In genomic region chr7:75866557-75866956, GRCm38 (mm10) we compare ENCODE assay signal across 19 mouse cellular contexts.
"Had no signal": no experiment of that assay in that cellular context is flagged by ENCODE, and none has a peak within 500 bp of the region (broad histone marks: within the 10 kb centered on the region; RNA-seq: fewer than 3 reads in every experiment).

No protein-coding gene starts in this region.

- H3K4me3 ChIP-seq: liver, embryonic 13.5 days; midbrain, embryonic 10.5 days; midbrain, embryonic 13.5 days; myocyte; neural tube, embryonic 13.5 days; neural tube, embryonic 15.5 days had no signal

- ATAC-seq: midbrain, embryonic 13.5 days; midbrain, embryonic 16.5 days had no signal

- DNase-seq: liver, embryonic 13.5 days; lung, adult 18-20 months; lung, embryonic 14.5 days; lung, postnatal 10 days; lung, postnatal 4 days; retina, postnatal 1 day; right cerebral cortex, adult 18-20 months; right cerebral cortex, postnatal 25 days; right cerebral cortex, postnatal 4 days; spleen, adult 18-20 months; thymus, adult 18-20 months; thymus, postnatal 14 days; thymus, postnatal 36 days had no signal

- H3K4me2 ChIP-seq: liver, embryonic 13.5 days; lung, embryonic 14.5 days; midbrain, embryonic 13.5 days; neural tube, embryonic 13.5 days; neural tube, embryonic 15.5 days had no signal

- H3K27ac ChIP-seq: liver, embryonic 13.5 days; midbrain, embryonic 10.5 days; midbrain, embryonic 13.5 days; neural tube, embryonic 13.5 days; neural tube, embryonic 15.5 days had no signal

- H3K9me3 ChIP-seq: liver, embryonic 13.5 days; midbrain, embryonic 13.5 days; neural tube, embryonic 15.5 days had no signal

- H3K27me3 ChIP-seq: liver, embryonic 13.5 days; midbrain, embryonic 13.5 days; neural tube, embryonic 13.5 days; neural tube, embryonic 15.5 days had no signal

- H3K4me1 ChIP-seq: midbrain, embryonic 10.5 days; midbrain, embryonic 13.5 days had no signal

- H3K9ac ChIP-seq: liver, embryonic 13.5 days; lung, embryonic 14.5 days; midbrain, embryonic 13.5 days; neural tube, embryonic 13.5 days; neural tube, embryonic 15.5 days had no signal
